Mouse (Mus musculus): Measurements from ENCODE around the gene Phf2. TPM values are rescaled to one million over a fixed set of nuclear protein-coding genes. Genes with fewer than 3 reads are reported as not detected.

Gene Phf2
- polyA plus RNA-seq, 1 experiment from 2014 or later: 11.8 TPM

GRCm38 (mm10) chr13:48890260-48890960 lies 19.5 kb upstream of the Phf2 start:
- H3K9me3 ChIP-seq (ENCODE audit: control insufficient read depth, low read length): no peaks in the 10 kb centered on the region
- no peak for DNase-seq (ENCODE audit: low spot score)
- H3K4me3 ChIP-seq (ENCODE audit: low read depth, low read length): no peak overlapping the region
- no peaks in the 10 kb centered on the region for H3K4me1 ChIP-seq (ENCODE audit: control insufficient read depth, insufficient read depth, low read length)
- H3K27me3 ChIP-seq (ENCODE audit: control insufficient read depth, insufficient read depth, low read length): no peaks in the 10 kb centered on the region
- no peak overlapping the region for H3K9ac ChIP-seq (ENCODE audit: low read length)
- H3K4me2 ChIP-seq (ENCODE audit: low read depth): no peak overlapping the region
- peaks cover 13% of the 10 kb centered on the region for H3K36me3 ChIP-seq (ENCODE audit: control insufficient read depth, insufficient read depth, low read length)
- H3K27ac ChIP-seq (ENCODE audit: low read depth, low read length): no peak overlapping the region
- no peak for ATAC-seq (ENCODE audit: insufficient read depth, low FRiP score, low TSS enrichment)
- WGBS: 86% methylated on average over 4 of the region's 4 CpGs

GRCm38 (mm10) chr13:48878534-48878933 lies 7.6 kb upstream of the Phf2 start:
- Histone ChIP-seq H3K4me1 (ENCODE audit: control insufficient read depth, insufficient read depth, low read length) (peaks cover 5% of the 10 kb centered on the region), H3K4me3 (ENCODE audit: low read depth, low read length) (peak overlapping the region; percentile 34), H3K27me3 (ENCODE audit: control insufficient read depth, insufficient read depth, low read length) (no peaks in the 10 kb centered on the region), H3K27ac (ENCODE audit: low read depth, low read length) (peak overlapping the region; percentile 79), H3K36me3 (ENCODE audit: control insufficient read depth, insufficient read depth, low read length) (peaks cover 2% of the 10 kb centered on the region), H3K9ac (ENCODE audit: low read length) (peak overlapping the region; percentile 74), H3K9me3 (ENCODE audit: control insufficient read depth, low read length) (no peaks in the 10 kb centered on the region), H3K4me2 (ENCODE audit: low read depth) (peak overlapping the region; percentile 63)
- peak; percentile 99 for ATAC-seq (ENCODE audit: insufficient read depth, low FRiP score, low TSS enrichment)
- under 1% methylated on average over 36 of the region's 36 CpGs for WGBS
- DNase-seq (ENCODE audit: low spot score): peak; percentile 98

GRCm38 (mm10) chr13:48877805-48878204 lies 6.9 kb upstream of the Phf2 start:
- Histone ChIP-seq H3K4me3 (ENCODE audit: low read depth, low read length) (no peak overlapping the region; the same call in 1 of the 2 replicates), H3K9me3 (ENCODE audit: control insufficient read depth, low read length) (no peaks in the 10 kb centered on the region), H3K4me1 (ENCODE audit: control insufficient read depth, insufficient read depth, low read length) (peaks cover 5% of the 10 kb centered on the region), H3K4me2 (ENCODE audit: low read depth) (peak overlapping the region; percentile 63), H3K36me3 (ENCODE audit: control insufficient read depth, insufficient read depth, low read length) (peaks cover under 1% of the 10 kb centered on the region), H3K9ac (ENCODE audit: low read length) (peak overlapping the region; percentile 74), H3K27me3 (ENCODE audit: control insufficient read depth, insufficient read depth, low read length) (no peaks in the 10 kb centered on the region), H3K27ac (ENCODE audit: low read depth, low read length) (no peak overlapping the region; the same call in 1 of the 2 replicates)
- ATAC-seq (ENCODE audit: insufficient read depth, low FRiP score, low TSS enrichment) (no peak), DNase-seq (ENCODE audit: low spot score) (no peak)

- H3K27ac ChIP-seq (ENCODE audit: low read depth, low read length): no peak overlapping the region
- DNase-seq (ENCODE audit: low spot score) (no peak), ATAC-seq (ENCODE audit: insufficient read depth, low FRiP score, low TSS enrichment) (no peak)
- H3K9me3 ChIP-seq (ENCODE audit: control insufficient read depth, low read length): no peaks in the 10 kb centered on the region
- peaks cover 20% of the 10 kb centered on the region for H3K4me1 ChIP-seq (ENCODE audit: control insufficient read depth, insufficient read depth, low read length)
- 89% methylated on average over 5 of the region's 5 CpGs for WGBS
- H3K36me3 ChIP-seq (ENCODE audit: control insufficient read depth, insufficient read depth, low read length): no peaks in the 10 kb centered on the region
- no peak overlapping the region for H3K9ac ChIP-seq (ENCODE audit: low read length)
- no peak overlapping the region for H3K4me3 ChIP-seq (ENCODE audit: low read depth, low read length)
- no peak overlapping the region for H3K4me2 ChIP-seq (ENCODE audit: low read depth)
- no peaks in the 10 kb centered on the region for H3K27me3 ChIP-seq (ENCODE audit: control insufficient read depth, insufficient read depth, low read length)
Observed at GRCm38 (mm10) chr13:48872726-48873125, 1.8 kb upstream of the Phf2 start.

GRCm38 (mm10) chr13:48871887-48872606 lies 1.1 kb upstream of the Phf2 start:
- Histone ChIP-seq H3K4me2 (ENCODE audit: low read depth) (peak overlapping the region; percentile 86), H3K9me3 (ENCODE audit: control insufficient read depth, low read length) (no peaks in the 10 kb centered on the region), H3K4me3 (ENCODE audit: low read depth, low read length) (peak overlapping the region; percentile 95; the same call in 1 of the 2 replicates), H3K9ac (ENCODE audit: low read length) (peak overlapping the region; percentile 99), H3K36me3 (ENCODE audit: control insufficient read depth, insufficient read depth, low read length) (no peaks in the 10 kb centered on the region), H3K27me3 (ENCODE audit: control insufficient read depth, insufficient read depth, low read length) (no peaks in the 10 kb centered on the region), H3K4me1 (ENCODE audit: control insufficient read depth, insufficient read depth, low read length) (peaks cover 20% of the 10 kb centered on the region), H3K27ac (ENCODE audit: low read depth, low read length) (no peak overlapping the region)
- 73% methylated on average over 7 of the region's 7 CpGs for WGBS
- DNase-seq (ENCODE audit: low spot score) (no peak), ATAC-seq (ENCODE audit: insufficient read depth, low FRiP score, low TSS enrichment) (no peak)

- Histone ChIP-seq H3K4me3 (ENCODE audit: low read depth, low read length) (peak overlapping the region; percentile 95), H3K9ac (ENCODE audit: low read length) (peak overlapping the region; percentile 99), H3K9me3 (ENCODE audit: control insufficient read depth, low read length) (no peaks in the 10 kb centered on the region), H3K36me3 (ENCODE audit: control insufficient read depth, insufficient read depth, low read length) (no peaks in the 10 kb centered on the region), H3K4me1 (ENCODE audit: control insufficient read depth, insufficient read depth, low read length) (peaks cover 20% of the 10 kb centered on the region), H3K27ac (ENCODE audit: low read depth, low read length) (peak overlapping the region; percentile 79), H3K4me2 (ENCODE audit: low read depth) (peak overlapping the region; percentile 81), H3K27me3 (ENCODE audit: control insufficient read depth, insufficient read depth, low read length) (no peaks in the 10 kb centered on the region)
- DNase-seq (ENCODE audit: low spot score) (peak; percentile 56), ATAC-seq (ENCODE audit: insufficient read depth, low FRiP score, low TSS enrichment) (peak; percentile 59; the same call in 1 of the 2 replicates)
- under 1% methylated on average over 36 of the region's 102 CpGs for WGBS
Observed at GRCm38 (mm10) chr13:48869950-48870770, 759 bp downstream of the Phf2 start.

- ATAC-seq (ENCODE audit: insufficient read depth, low FRiP score, low TSS enrichment) (no peak), DNase-seq (ENCODE audit: low spot score) (no peak)
- Histone ChIP-seq H3K4me2 (ENCODE audit: low read depth) (peak overlapping the region; percentile 81), H3K36me3 (ENCODE audit: control insufficient read depth, insufficient read depth, low read length) (no peaks in the 10 kb centered on the region), H3K27ac (ENCODE audit: low read depth, low read length) (no peak overlapping the region; the same call in 1 of the 2 replicates), H3K9ac (ENCODE audit: low read length) (peak overlapping the region; percentile 99), H3K27me3 (ENCODE audit: control insufficient read depth, insufficient read depth, low read length) (no peaks in the 10 kb centered on the region), H3K4me1 (ENCODE audit: control insufficient read depth, insufficient read depth, low read length) (peaks cover 20% of the 10 kb centered on the region), H3K9me3 (ENCODE audit: control insufficient read depth, low read length) (no peaks in the 10 kb centered on the region), H3K4me3 (ENCODE audit: low read depth, low read length) (peak overlapping the region; percentile 95)
- WGBS: 5% methylated on average over 5 of the region's 5 CpGs
Observed at GRCm38 (mm10) chr13:48869600-48869949, 1.3 kb downstream of the Phf2 start.

- no peaks in the 10 kb centered on the region for H3K27me3 ChIP-seq (ENCODE audit: control insufficient read depth, insufficient read depth, low read length)
- no peak overlapping the region for H3K27ac ChIP-seq (ENCODE audit: low read depth, low read length)
- ATAC-seq (ENCODE audit: insufficient read depth, low FRiP score, low TSS enrichment): no peak
- H3K4me1 ChIP-seq (ENCODE audit: control insufficient read depth, insufficient read depth, low read length): peaks cover 20% of the 10 kb centered on the region
- no peaks in the 10 kb centered on the region for H3K36me3 ChIP-seq (ENCODE audit: control insufficient read depth, insufficient read depth, low read length)
- H3K9me3 ChIP-seq (ENCODE audit: control insufficient read depth, low read length): no peaks in the 10 kb centered on the region
- DNase-seq (ENCODE audit: low spot score): no peak
- H3K4me2 ChIP-seq (ENCODE audit: low read depth): peak overlapping the region; percentile 81
- WGBS: 17% methylated on average over 5 of the region's 5 CpGs
- H3K9ac ChIP-seq (ENCODE audit: low read length): peak overlapping the region; percentile 99
- peak overlapping the region; percentile 95 for H3K4me3 ChIP-seq (ENCODE audit: low read depth, low read length)
Observed at GRCm38 (mm10) chr13:48869088-48869487, 1.8 kb downstream of the Phf2 start.

Measured in neural tube, embryonic 11.5 days (tissue).